Mouse (Mus musculus): ENCODE data around the gene Eif5.
"Not testable (repeated sequence)": the region's sequence is repeated elsewhere in the genome, so short reads cannot be mapped to it uniquely, and the experiment has no call there.

The Eif5 gene

GRCm38 (mm10) chr12:111524883-111525282 is 12.9 kb upstream of the Eif5 start:
- no peak for DNase-seq

DNA sequence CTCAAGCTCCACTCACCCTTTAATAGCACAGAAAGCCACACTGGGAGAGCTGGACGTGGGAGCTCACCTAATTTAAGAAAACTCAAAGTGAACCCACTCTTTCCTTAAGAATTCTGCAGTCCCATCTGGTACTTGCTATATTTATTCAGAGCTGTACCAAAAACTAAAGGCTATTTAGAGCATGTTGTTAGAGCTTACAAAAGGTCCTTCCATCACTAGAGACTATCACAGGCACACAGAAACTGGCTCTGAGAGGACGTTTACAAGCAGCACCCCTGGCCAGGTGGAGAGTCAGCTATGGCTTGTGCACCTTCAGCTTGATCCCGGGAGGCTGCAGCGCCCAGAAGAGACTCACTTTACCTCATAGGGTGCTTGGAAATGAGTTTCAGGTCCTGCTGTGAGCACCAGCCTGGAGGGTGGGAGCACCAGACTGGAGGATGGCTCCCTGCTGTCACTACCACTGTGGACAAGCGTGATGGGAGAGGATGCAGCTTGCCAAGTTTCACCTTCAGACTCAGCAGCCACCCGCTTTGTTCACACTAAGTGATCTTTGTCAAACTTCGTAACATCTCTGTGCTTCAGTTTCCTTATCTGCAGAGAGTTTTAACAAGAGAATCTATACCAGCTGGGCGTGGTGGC is 10.1 kb upstream of the Eif5 start:
- DNase-seq: no peak

- no peak for DNase-seq
These were observed 8.6 kb upstream of the Eif5 start for GRCm38 (mm10) chr12:111529192-111529591.

DNA sequence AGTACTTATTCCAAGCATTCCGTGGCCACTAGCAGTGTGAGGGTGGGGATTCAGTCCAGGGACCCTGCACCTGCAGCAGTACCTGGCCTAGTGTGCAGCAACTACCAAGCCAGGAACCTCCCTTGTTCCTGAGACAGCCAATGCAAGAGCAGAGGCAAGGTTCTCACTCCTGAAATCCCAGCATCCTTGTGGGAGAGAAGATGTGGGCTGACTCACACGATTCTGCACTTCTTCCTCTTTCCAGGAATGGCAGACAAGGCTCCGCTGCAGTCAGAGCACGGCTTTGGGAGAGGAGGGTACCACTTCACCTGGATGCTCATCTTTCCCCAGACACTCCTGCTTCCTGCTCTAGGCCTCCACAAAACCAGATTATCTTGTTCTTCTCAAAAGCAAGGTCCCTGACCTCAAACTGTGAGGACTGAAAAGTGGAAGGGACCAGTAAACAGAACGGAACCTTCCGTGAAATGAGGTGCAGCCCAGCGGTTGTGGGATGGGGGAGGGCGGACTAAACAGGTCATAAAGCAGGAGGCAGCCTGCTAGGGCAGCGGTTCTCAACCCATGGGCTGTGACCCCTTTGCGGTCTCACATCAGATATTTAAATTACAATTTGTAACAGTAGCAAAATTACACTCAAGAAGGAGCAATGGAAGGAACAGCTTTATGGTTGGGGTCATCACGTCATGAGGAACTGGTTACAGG is 4.6 kb upstream of the Eif5 start:
- no peak for DNase-seq

DNA sequence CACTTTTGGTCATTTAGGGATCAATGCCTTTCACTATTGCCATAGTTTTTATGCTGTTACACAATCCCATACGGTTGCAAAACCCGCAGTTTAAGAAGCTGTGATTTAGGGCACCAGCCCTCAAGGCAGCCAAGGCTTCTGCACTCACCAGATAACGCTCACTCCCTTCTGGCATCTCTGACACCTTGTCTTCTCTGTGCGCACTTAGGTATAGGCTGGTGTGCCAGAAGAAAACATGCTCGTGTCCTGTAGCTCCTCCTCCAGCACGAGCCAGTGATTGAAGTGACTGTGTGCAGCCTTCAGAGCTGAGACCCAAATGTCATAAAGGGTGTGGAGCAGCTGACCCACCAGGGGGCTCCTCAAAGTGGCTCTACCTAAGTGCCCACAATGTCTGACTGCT is 2.5 kb upstream of the Eif5 start:
- DNase-seq: no peak

- no peak for DNase-seq
These were observed 2.1 kb upstream of the Eif5 start for GRCm38 (mm10) chr12:111535762-111536161.

DNA sequence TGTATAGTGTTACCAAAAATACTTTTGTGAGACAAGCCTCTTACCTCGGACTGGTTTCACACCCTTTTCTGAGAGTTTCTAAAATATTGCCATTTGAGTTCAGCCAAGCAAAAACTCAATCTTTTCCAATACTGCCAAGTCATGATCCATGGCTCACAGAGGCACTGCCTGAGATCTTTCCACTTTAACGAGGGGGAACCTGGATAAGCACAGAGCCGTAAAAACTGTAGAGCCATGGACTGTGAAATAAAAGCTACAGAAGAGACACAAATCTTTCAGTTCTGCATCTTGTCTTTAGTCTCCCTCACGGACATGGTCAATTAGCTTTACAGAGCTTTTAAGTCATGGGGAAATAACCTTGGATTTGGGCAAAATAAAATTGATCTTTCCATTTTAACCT is 1.1 kb upstream of the Eif5 start:
- no peak for DNase-seq

- peak in 1 of 2 experiments; percentile 64 for DNase-seq
These were observed 475 bp upstream of the Eif5 start for GRCm38 (mm10) chr12:111537341-111537740.

DNA sequence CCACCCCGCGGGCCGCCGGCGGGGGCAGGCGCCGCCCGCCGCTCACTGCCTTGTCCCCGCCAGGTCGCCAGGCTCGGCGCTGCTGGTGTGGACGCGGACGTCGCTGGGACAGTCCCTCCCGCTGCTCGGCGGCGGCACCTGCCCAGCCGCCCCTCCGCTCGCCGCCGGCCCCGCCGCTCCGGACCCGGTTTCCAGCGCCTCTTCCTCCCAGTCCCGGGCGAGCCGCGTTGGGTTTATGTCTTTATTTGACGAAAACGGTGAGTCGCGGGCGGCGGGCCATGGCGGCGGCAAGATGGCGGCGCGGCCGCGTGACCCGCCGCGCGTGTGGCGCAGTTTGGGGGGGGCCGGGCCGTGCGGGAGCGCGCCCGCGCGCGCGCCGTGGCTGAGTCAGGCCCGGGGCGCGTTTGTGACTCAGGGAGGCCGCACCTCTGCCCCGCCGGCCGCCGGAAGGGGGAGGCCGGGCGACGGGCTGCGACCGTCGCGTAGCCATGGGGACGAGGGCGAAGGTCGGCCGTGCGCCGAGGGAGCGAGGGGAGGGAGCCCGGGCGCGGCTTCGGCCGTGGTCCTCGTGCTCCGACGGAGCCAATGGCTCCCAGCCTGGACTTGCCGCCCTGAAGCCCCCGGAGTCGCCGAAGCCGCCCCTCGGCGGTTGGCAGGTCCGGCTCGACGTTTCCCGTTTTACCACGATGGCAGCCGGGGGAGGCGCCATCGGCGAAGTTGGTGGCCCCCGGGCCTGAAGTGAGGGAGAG is 650 bp downstream of the Eif5 start:
- DNase-seq: peak; percentile 92 to 93

DNA sequence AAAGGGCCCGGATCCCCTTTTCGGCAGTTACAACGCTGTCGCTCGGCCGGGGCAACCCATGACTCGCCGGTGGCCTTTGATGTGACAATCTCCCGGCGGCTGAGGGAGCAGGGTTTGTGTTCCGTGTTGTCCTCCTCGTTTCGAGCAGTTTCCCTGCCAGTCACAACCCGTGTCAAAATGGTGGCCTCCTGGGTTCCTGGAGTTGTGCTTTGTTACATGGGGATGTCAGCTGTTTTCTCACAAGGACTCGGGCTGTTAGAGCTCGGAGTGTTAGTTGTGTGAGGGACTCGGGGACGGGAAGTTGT is 1.2 kb downstream of the Eif5 start:
- DNase-seq: no peak

- no peak for DNase-seq
These were observed 9.3 kb downstream of the Eif5 start for GRCm38 (mm10) chr12:111547070-111547469.

DNA sequence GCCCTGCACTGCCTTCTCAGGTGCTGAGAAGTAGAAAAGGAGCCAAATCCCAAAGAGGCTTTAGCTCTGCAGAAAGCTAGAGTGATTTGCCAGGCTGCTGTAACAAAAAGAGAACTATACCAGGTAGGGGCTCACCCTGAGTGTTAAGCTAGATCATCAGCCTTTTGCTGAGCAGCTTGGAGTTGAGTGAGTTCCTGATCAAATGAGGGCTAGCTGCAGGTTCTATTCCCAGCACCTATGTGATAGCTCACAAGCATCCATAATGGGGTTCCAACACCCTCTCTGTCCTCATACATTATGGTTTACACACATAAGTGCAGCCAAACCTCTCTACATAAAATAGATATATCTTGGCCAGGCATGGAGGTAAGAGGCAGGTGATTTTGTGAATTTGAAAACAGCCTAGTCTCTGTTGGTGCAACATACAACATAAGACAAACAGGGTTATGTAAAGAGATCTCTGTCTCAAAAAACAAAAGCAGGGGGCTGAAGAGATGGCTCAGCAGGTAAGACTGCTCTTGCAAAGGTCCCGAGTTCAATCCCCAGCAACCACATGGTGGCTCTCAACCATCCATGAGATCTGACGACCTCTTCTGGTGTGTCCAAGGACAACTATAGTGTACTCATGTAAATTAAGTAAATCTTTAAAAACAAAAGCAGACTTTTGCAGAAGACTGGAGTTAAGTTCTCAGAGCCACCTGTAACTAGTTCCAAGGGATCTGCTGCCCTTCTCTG is 10.9 kb downstream of the Eif5 start:
- no peak for DNase-seq

DNA sequence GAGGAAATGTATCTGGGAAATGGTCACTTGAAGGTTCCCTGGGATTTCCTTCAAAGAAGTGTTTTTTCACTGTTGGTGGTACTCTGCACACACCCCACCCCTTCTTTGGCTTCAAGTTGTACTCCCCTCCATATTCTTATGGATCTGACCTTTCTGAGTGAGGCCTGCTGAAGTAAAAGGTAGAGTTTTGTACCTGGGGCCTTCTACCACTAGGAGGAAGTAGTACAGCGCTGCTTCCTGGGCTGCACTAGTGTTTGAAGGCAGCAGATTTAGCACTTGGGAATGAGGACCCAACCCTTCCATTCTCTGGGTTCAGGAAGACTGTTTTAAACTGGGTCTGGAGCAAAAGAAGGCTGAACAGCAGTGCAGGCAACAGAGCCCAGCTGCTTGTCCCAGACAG is 12.9 kb downstream of the Eif5 start:
- DNase-seq: no peak

DNA sequence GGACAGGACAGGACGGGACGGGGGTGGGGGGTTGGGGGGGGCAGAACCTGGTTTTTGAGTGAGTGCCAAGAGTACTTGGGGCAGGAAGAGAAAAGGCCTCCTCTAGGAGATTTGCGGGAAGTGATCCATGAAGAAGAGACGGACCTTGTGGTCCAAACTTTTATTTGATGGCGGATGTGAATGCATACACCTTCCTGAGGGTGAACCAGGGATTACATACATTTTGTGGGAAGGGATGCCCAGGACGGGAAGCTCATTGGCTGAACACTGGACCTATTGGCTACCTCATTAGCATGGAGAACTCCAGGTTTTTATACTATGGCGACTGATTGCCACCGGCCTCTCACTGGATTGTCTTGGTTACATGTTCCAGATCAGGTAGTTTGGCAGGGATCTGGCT is 14.5 kb downstream of the Eif5 start:
- no peak for DNase-seq

DNA sequence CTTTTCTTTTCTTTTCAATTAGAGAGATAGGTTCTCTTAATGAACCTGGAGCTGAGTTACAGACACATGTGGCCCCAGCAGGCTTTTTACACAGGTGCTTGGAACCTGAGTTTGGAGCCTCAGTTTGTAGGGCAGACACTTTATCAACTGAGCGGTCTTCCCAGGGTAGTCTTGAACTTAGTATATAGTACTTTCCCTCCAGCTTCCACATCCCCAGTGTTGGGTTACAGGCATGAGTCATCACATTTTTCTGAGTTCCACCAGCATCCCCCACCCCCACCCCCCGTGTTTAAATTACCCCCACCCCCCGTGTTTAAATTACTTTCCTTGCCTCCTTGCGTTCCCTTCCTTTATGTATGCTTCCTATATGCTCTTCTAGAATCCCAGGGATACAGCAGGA is 17.5 kb downstream of the Eif5 start:
- no peak for DNase-seq

DNA sequence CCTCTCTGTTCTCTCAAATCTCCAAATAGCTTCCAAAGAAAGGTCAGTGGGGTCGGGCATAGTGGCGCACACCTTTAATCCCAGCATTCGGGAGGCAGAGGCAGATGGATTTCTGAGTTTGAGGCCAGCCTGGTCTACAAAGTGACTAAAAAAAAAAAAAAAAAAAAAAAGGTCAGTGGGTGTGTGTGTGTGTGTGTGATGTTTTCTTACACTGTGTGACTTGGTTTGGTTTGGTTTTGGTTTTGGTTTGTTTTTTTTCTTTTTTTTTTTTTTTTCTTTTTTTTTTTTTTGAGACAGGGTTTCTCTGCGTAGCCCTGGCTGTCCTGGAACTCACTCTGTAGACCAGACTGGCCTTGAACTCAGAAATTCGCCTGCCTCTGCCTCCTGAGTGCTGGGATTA is 18.1 kb downstream of the Eif5 start:
- DNase-seq: not testable (repeated sequence)

DNA sequence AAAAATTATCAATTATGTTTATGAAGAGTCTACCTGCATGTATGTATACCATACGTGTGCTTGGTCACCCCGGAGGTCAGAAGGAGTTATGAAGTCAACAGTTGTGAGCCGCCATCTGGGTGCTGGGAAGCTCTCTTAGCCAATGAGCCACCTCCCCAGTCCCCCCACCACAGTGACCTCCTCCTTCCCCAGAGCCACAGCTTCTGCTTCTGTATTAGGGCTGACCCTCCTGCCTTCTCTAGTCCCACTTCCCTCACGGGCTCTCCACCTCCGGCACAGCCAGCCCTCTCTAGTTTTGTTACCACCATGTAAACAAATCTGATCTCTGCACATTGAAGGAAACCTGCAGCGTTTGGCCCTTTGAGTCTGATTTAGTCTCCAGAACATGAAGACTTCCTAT is 19.7 kb downstream of the Eif5 start:
- DNase-seq: no peak

DNA sequence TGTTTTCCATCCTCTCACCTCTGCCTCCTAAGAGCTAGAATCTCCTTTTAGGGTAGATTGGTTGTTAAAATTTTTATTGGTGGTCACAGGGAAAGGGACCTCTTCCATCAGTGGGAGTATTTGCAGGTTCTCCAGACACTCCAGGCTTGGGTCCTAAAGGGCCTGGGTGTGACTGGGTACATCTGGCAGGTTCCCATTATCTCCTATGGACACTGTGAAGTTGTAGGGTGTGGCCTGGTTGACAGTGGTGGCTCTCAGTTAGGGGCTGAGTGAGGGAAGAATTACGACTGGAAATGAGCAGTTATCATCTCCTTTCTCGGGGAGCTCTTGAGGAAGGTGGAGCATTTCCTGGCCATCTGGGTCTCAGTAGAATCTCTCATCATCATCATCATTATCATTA is 20.8 kb downstream of the Eif5 start:
- no peak for DNase-seq

DNA sequence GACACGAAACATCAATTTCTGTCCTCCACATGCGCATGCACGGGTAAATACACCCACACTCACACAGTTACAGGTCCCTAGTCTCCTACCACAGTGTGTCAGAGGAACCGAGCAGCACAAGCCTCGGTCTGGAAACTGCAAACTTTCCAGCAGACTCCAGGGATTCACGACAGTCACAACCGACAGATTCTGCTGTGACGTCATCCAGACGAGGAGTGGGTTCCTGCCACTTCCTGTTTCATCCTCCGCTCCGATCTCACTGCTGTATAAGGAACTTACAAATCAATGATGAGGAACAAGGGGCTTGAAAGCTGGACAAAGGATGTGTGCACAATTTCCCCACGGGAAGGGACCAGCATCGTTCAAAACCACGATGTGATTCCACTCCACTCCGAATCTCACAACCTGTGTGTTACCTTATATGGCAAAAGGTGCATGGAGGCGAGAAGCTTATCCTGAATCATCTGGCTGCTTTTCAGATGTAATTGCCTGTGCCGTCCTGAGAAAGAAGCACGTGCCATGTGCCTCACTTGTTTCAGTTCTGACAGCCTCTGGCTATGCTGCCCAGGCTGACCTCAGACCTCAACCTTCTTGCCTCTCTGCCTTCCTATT is 21.9 kb downstream of the Eif5 start:
- peak in 1 of 2 experiments; percentile 24 for DNase-seq

DNA sequence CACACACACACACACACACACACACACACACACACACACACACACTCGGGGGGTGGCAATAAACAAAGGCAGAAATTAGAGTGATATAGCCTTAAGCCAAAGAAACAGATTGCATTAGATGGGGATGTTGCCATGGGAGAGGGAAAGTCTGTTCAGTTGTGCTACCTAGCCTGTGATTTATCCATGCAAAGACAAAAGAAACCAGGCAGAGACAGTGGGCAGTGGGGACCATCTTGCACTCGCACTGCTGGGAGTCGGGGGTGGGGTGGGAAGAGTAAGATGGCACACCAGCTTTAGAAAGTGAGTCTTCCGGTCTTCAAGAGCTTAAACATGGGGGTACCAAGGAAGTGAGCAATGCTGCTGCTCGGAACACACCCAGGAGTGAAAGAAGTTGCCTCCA is 22.5 kb downstream of the Eif5 start:
- DNase-seq: peak in 1 of 2 experiments; percentile 26

GRCm38 (mm10) chr12:111562276-111562814 is 24.5 kb downstream of the Eif5 start:
- DNase-seq: no peak

DNA sequence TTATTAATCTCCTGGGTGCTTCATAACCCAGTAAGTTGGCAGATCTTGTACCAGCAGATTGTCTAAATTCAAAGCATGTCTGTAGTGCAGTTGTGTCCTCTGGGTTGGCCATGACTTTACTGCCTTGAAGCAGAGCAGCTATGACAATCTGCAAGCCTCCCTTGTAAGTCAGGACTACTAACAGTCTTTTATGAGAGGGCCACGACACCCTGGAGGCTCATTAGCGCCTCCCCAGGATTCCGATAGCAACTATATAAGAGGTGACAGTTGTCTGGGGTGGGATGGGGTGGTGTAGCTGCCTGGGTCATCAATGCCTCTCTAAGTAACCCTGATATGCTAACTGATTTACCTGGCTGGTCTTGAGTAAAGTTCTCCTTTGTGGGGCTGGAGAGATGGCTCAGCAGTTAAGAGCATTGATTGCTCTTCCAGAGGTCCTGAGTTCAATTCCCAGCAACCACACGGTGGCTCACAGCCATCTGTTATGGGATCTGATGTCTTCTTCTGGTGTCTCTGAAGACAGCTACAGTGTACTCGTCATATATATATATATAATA is 25.3 kb downstream of the Eif5 start:
- DNase-seq: no peak

DNA sequence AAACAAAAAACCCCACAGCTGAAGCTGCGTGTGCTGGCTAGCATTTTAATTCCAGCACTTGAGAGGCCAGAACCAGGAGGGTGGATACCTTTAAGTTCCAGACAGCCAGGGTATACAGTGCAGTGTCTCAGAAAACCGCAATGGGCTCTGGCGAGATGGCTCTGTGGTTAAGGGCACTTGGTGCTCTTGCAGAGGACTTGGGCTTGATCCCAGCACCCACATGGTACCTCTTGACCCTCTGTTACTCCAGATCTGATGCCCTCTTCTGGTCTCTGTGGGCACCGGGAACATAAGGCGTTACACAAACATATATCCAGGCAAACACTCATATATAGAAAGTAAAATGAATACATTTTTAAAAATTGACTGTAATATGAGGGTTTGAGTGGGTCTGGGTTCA is 27.5 kb downstream of the Eif5 start:
- DNase-seq: no peak
